Mouse (Mus musculus): ENCODE results near the gene Smtnl2. TPM values are rescaled to one million over a fixed set of nuclear protein-coding genes. Genes with fewer than 3 reads are reported as not detected.
"Not testable (repeated sequence)": the region's sequence is repeated elsewhere in the genome, so short reads cannot be mapped to it uniquely, and the experiment has no call there.

The Smtnl2 gene
- polyA plus RNA-seq, 1 experiment from 2014 or later = 2.2 TPM

- no peak overlapping the region for H3K4me2 ChIP-seq
- no peak for ATAC-seq
- no peak overlapping the region for H3K27ac ChIP-seq
- H3K4me3 ChIP-seq = no peak overlapping the region
- H3K27me3 ChIP-seq = no peaks in the 10 kb centered on the region
- no peaks in the 10 kb centered on the region for H3K36me3 ChIP-seq (ENCODE audit: poor library complexity, severe bottlenecking)
- 90% methylated on average over 11 of the region's 11 CpGs for WGBS
- no peaks in the 10 kb centered on the region for H3K9me3 ChIP-seq (replicated peaks)
- no peak overlapping the region for H3K9ac ChIP-seq
- 0 out of 2 replicates have a peak, but pooled peaks cover 3% of the 10 kb centered on the region for H3K4me1 ChIP-seq
Measured at GRCm38 (mm10) chr11:72344486-72344885, 67.0 kb downstream of the Smtnl2 start.

GRCm38 (mm10) chr11:72343904-72344303, 67.6 kb downstream of the Smtnl2 start:
- H3K36me3 ChIP-seq (ENCODE audit: poor library complexity, severe bottlenecking) = no peaks in the 10 kb centered on the region
- H3K4me2 ChIP-seq = no peak overlapping the region
- H3K27me3 ChIP-seq = no peaks in the 10 kb centered on the region
- no peaks in the 10 kb centered on the region for H3K9me3 ChIP-seq (replicated peaks)
- 29% methylated on average over 8 of the region's 8 CpGs for WGBS
- no peak for ATAC-seq
- no peak overlapping the region for H3K4me3 ChIP-seq
- no peak overlapping the region for H3K9ac ChIP-seq
- 0 out of 2 replicates have a peak, but pooled peaks cover 3% of the 10 kb centered on the region for H3K4me1 ChIP-seq
- no peak overlapping the region for H3K27ac ChIP-seq

- H3K36me3 ChIP-seq (ENCODE audit: poor library complexity, severe bottlenecking); H3K27ac ChIP-seq; H3K4me1 ChIP-seq; H3K9ac ChIP-seq; ATAC-seq; H3K27me3 ChIP-seq; H3K4me2 ChIP-seq; H3K4me3 ChIP-seq; H3K9me3 ChIP-seq (replicated peaks): not testable (repeated sequence)
- WGBS = 95% methylated on average over 5 of the region's 5 CpGs
Measured at GRCm38 (mm10) chr11:72343238-72343625, 68.3 kb downstream of the Smtnl2 start.

GRCm38 (mm10) chr11:72342549-72343237, 68.8 kb downstream of the Smtnl2 start:
- Histone ChIP-seq H3K4me2 (no peak overlapping the region), H3K36me3 (ENCODE audit: poor library complexity, severe bottlenecking) (no peaks in the 10 kb centered on the region)
- WGBS = 13% methylated on average over 7 of the region's 7 CpGs

GRCm38 (mm10) chr11:72339716-72340115, 71.8 kb downstream of the Smtnl2 start:
- no peaks in the 10 kb centered on the region for H3K9me3 ChIP-seq (replicated peaks)
- H3K4me1 ChIP-seq = peaks cover 11% of the 10 kb centered on the region
- no peak overlapping the region for H3K27ac ChIP-seq
- H3K36me3 ChIP-seq (ENCODE audit: poor library complexity, severe bottlenecking) = no peaks in the 10 kb centered on the region
- 87% methylated on average over 4 of the region's 4 CpGs for WGBS
- no peak for ATAC-seq
- H3K4me2 ChIP-seq = no peak overlapping the region
- no peak overlapping the region for H3K9ac ChIP-seq
- no peak overlapping the region for H3K4me3 ChIP-seq
- no peaks in the 10 kb centered on the region for H3K27me3 ChIP-seq

More at GRCm38 (mm10) chr11:72342549-72343237, 68.8 kb downstream of the Smtnl2 start:
- Histone ChIP-seq H3K27ac (no peak overlapping the region), H3K4me3 (no peak overlapping the region), H3K27me3 (no peaks in the 10 kb centered on the region), H3K9ac (no peak overlapping the region), H3K9me3 (replicated peaks) (no peaks in the 10 kb centered on the region), H3K4me1 (peaks cover 11% of the 10 kb centered on the region)
- ATAC-seq = peak; percentile 76

Small RNAs within 50 kb of the gene (microRNA-seq; reads per million reads assigned to microRNA genes)
- gene Mir6338 = not detected

Other genes starting within 250 kb of the Smtnl2 start
- gene Gm43951, start 204.9 kb downstream of the Smtnl2 start, polyA plus RNA-seq (2015; fragmentation: Nextera tagmentation; extraction: Ambion mirVana) = 0.94 and 1.2 TPM in 2 replicates
- 26.2 and 29.9 TPM in 2 replicates for gene 4933427D14Rik, start 204.3 kb downstream of the Smtnl2 start, polyA plus RNA-seq (2015; fragmentation: Nextera tagmentation; extraction: Ambion mirVana)
- 152 and 157 TPM in 2 replicates for gene Txndc17, start 204.2 kb downstream of the Smtnl2 start, polyA plus RNA-seq (2015; fragmentation: Nextera tagmentation; extraction: Ambion mirVana)
- 69.7 and 70.0 TPM in 2 replicates for gene Med31, start 196.1 kb downstream of the Smtnl2 start, polyA plus RNA-seq (2015; fragmentation: Nextera tagmentation; extraction: Ambion mirVana)
- 0.12 and 0.26 TPM in 2 replicates for gene Slc13a5, start 144.5 kb downstream of the Smtnl2 start, polyA plus RNA-seq (2015; fragmentation: Nextera tagmentation; extraction: Ambion mirVana)
- 0.98 and 1.8 TPM in 2 replicates for gene Xaf1, start 110.1 kb downstream of the Smtnl2 start, polyA plus RNA-seq (2015; fragmentation: Nextera tagmentation; extraction: Ambion mirVana)
- not detected in 2 replicates for gene Fbxo39, start 97.3 kb downstream of the Smtnl2 start, polyA plus RNA-seq (2015; fragmentation: Nextera tagmentation; extraction: Ambion mirVana)
- 6.4 and 9.1 TPM in 2 replicates for gene Tekt1, start 49.3 kb downstream of the Smtnl2 start, polyA plus RNA-seq (2015; fragmentation: Nextera tagmentation; extraction: Ambion mirVana)
- not detected in 2 replicates for gene Ggt6, start 23.8 kb upstream of the Smtnl2 start, polyA plus RNA-seq (2015; fragmentation: Nextera tagmentation; extraction: Ambion mirVana)
- 111 and 122 TPM in 2 replicates for gene Mybbp1a, start 29.6 kb upstream of the Smtnl2 start, polyA plus RNA-seq (2015; fragmentation: Nextera tagmentation; extraction: Ambion mirVana)
- gene Spns2, start 78.2 kb upstream of the Smtnl2 start, polyA plus RNA-seq (2015; fragmentation: Nextera tagmentation; extraction: Ambion mirVana) = 3.5 and 3.6 TPM in 2 replicates
- gene Spns3, start 138.8 kb upstream of the Smtnl2 start, polyA plus RNA-seq (2015; fragmentation: Nextera tagmentation; extraction: Ambion mirVana) = 0.14 TPM in 1 of 2 replicates, not detected in the other
- 100 and 104 TPM in 2 replicates for gene Ube2g1, start 195.6 kb upstream of the Smtnl2 start, polyA plus RNA-seq (2015; fragmentation: Nextera tagmentation; extraction: Ambion mirVana)

Data from forebrain, embryonic 13.5 days (tissue).